Mouse (Mus musculus) thymus, postnatal 14 days (tissue): ENCODE results near the gene Zfp934.
A peak's percentile ranks its signal among the peaks of the same experiment; 100 is the strongest.
"Not testable (repeated sequence)": the region's sequence is repeated elsewhere in the genome, so short reads cannot be mapped to it uniquely, and the experiment has no call there.

Experiments used
- DNase-seq: peaks from one replicate; pipeline ENCODE4 v3.0.0; 2021

Gene Zfp934

GRCm38 (mm10) chr13:62571099-62571498 is at the start of gene Zfp934:
Gene Zfp934, minus strand, starts transcription at chr13:62571199.
- not testable (repeated sequence) for DNase-seq

GRCm38 (mm10) chr13:62617449-62617848 is 46.5 kb upstream of the Zfp934 start:
- not testable (repeated sequence) for DNase-seq

GRCm38 (mm10) chr13:62561696-62562095 is 9.3 kb downstream of the Zfp934 start:
- DNase-seq: peak; percentile 30

GRCm38 (mm10) chr13:62558189-62559110 is 12.5 kb downstream of the Zfp934 start, which contains the start of gene Zfp935:
Gene Zfp935, minus strand, starts transcription at chr13:62558511.
- DNase-seq: peak; percentile 77

- DNase-seq: not testable (repeated sequence)
Observed at GRCm38 (mm10) chr13:62530129-62530528, 40.9 kb downstream of the Zfp934 start.

GRCm38 (mm10) chr13:62510641-62511420 is 60.2 kb downstream of the Zfp934 start:
- not testable (repeated sequence) for DNase-seq

- DNase-seq: not testable (repeated sequence)
Observed at GRCm38 (mm10) chr13:62472661-62473060, 98.3 kb downstream of the Zfp934 start.

- DNase-seq: peak; percentile 68
Observed at GRCm38 (mm10) chr13:62469947-62470346, 101.1 kb downstream of the Zfp934 start.

- DNase-seq: peak; percentile 91
Observed at GRCm38 (mm10) chr13:62466424-62467334, 104.3 kb downstream of the Zfp934 start, which contains the start of gene Gm49359. Gene Gm49359, minus strand, starts transcription at chr13:62466832.
